Mouse (Mus musculus): ENCODE data around the gene Smim8. TPM values are rescaled to one million over a fixed set of nuclear protein-coding genes. Genes with fewer than 3 reads are reported as not detected.
"Not testable (repeated sequence)": the region's sequence is repeated elsewhere in the genome, so short reads cannot be mapped to it uniquely, and the experiment has no call there.

The Smim8 gene
- polyA plus RNA-seq, 1 experiment from 2014 or later = 52.0 TPM

DNA sequence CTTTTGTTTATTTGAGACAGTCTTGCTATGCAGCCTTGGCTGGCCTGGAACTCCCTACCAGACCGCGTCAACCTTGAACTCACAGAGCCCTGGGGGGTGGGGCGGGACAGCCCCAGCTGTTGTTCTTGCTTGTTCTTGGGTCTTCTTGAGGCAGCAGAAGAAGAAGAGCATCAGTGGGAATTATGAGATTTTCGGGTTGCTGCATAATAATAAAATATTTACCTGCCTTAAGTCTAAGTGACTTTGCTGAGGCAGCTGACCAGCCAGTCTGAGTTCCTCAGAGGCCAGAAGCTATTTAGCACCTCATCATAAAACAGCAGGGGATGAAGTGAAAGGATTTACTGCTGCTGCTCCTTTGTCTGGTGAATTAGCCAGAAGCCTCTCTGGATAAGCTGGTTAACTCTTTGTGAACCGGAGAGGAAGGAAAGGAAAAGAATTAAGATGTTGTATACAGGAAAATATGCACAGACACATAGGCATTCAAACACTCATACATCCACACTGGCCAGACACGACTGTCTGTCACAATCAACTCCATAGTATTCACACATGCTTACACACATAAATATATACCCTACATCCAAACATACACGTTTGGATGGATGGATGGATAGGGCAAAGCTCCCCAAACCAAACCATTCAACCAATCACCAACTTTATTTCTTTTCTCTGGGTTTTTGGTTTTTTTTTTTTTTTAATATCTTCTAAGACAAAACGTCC lies 6.4 kb downstream of the Smim8 start:
- H3K27ac ChIP-seq (replicated peaks) = no peak overlapping the region
- H3K36me3 ChIP-seq = peaks cover 10% of the 10 kb centered on the region; the same call in 1 of the 2 replicates
- H3K27me3 ChIP-seq = no peaks in the 10 kb centered on the region
- no peak overlapping the region for H3K4me3 ChIP-seq (replicated peaks)
- ATAC-seq (ENCODE audit: insufficient number of reproducible peaks, low FRiP score, low TSS enrichment, low read depth) = no peak
- WGBS = 17% methylated on average over 8 of the region's 8 CpGs
- H3K9ac ChIP-seq = no peak overlapping the region
- H3K4me2 ChIP-seq (replicated peaks) = no peak overlapping the region
- H3K4me1 ChIP-seq = 0 out of 2 replicates have a peak, but pooled peaks cover 4% of the 10 kb centered on the region
- no peaks in the 10 kb centered on the region for H3K9me3 ChIP-seq (replicated peaks)

DNA sequence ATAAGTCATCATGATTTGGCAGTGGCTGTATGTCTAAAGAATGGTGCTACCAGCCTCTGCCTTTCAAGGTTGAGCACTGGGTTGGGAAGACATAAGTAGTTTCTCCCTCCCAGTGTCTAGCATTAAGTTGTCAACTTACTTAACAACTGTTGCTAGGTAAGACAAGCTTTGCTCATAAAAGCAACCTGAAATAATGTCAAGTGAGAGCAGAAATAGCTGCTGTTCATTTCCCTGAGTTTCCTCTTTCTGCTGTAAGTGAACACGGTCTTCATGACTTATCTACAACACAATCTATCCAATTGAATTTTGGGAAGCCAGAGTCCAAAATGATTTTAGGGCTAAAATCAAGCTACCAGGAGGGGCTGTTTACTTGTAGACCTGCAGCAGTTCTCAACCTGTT lies 22.1 kb downstream of the Smim8 start, which contains the start of gene Gm136:
TSS of gene Gm136 (minus strand) at position 101 of the 400 bp plus-strand sequence.
- no peaks in the 10 kb centered on the region for H3K36me3 ChIP-seq
- H3K4me2 ChIP-seq (replicated peaks) = no peak within 1 kb of the TSS
- H3K27me3 ChIP-seq = no peaks in the 10 kb centered on the region
- no peak within 1 kb of the TSS for H3K9ac ChIP-seq
- H3K9me3 ChIP-seq (replicated peaks) = no peaks in the 10 kb centered on the region
- WGBS = 78% methylated on average over 1 of the region's 1 CpGs
- no peaks in the 10 kb centered on the region for H3K4me1 ChIP-seq
- no peak for ATAC-seq (ENCODE audit: insufficient number of reproducible peaks, low FRiP score, low TSS enrichment, low read depth)
- no peak within 1 kb of the TSS for H3K27ac ChIP-seq (replicated peaks)
- no peak within 1 kb of the TSS for H3K4me3 ChIP-seq (replicated peaks)

DNA sequence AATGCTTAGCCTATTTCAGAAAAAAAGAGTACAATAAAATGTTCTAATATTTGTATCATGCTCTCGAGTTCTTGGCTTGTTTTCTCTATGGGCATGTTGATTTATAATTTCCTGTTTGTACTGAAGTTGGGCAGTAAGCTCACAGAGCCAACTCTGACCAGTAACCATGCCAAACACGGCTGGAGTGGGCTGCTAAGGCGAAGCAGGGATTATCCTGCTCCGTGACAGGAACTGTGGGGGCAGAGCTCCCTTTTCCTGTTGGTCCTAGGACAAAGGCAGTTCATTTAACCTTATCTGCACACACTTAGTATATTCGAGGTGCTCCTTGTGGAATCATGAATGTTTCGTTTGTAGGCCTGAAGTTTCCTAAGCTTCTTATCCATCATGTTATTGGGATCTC lies 29.0 kb downstream of the Smim8 start:
- Histone ChIP-seq H3K36me3 (no peaks in the 10 kb centered on the region), H3K9ac (no peak overlapping the region), H3K27me3 (no peaks in the 10 kb centered on the region), H3K4me1 (no peaks in the 10 kb centered on the region), H3K9me3 (replicated peaks) (no peaks in the 10 kb centered on the region), H3K4me3 (replicated peaks) (no peak overlapping the region), H3K27ac (replicated peaks) (no peak overlapping the region), H3K4me2 (replicated peaks) (no peak overlapping the region)
- 58% methylated on average over 6 of the region's 6 CpGs for WGBS
- no peak for ATAC-seq (ENCODE audit: insufficient number of reproducible peaks, low FRiP score, low TSS enrichment, low read depth)

DNA sequence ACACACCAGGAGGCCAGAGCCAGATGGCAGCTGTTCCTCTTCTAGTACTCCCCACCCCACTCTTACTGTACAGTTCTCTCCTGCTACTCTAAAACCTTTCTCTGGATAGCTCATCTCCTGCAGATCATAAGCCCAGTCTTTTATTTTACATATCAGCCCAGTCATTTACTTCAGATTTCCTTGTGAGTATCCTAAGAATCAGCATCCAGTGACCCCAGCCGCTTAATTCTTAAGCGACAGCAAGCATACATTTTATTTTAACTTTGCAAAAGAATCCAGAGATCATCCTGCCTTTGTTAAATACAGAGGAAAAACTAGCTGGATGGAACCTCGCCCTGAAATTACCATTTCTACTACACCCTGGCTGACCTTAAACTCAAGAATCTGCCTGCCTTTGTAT lies 43.8 kb downstream of the Smim8 start:
- H3K27ac ChIP-seq (replicated peaks) = no peak overlapping the region
- no peak overlapping the region for H3K4me2 ChIP-seq (replicated peaks)
- H3K4me3 ChIP-seq (replicated peaks) = no peak overlapping the region
- peaks cover 8% of the 10 kb centered on the region for H3K4me1 ChIP-seq
- no peaks in the 10 kb centered on the region for H3K9me3 ChIP-seq (replicated peaks)
- H3K36me3 ChIP-seq = no peaks in the 10 kb centered on the region
- WGBS = 68% methylated on average over 3 of the region's 3 CpGs
- H3K9ac ChIP-seq = no peak overlapping the region
- ATAC-seq (ENCODE audit: insufficient number of reproducible peaks, low FRiP score, low TSS enrichment, low read depth) = no peak
- H3K27me3 ChIP-seq = 0 out of 2 replicates have a peak, but pooled peaks cover 8% of the 10 kb centered on the region

DNA sequence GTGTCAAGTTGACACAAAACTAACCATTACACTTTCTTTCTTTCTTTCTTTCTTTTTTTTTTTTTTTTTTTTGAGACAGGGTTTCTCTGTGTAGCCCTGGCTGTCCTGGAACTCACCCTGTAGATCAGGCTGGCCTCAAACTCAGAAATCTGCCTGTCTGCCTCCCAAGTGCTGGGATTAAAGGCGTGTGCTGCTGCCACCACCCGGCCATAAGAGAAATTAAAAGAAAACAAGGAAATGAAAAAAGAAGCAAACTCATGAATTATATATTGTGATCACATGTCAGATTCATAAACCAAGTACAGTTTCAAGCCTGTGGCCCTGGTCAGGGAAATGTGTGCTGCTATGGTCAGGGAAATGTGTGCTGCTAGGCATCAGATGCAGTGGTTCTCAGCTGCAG lies 44.8 kb downstream of the Smim8 start:
- not testable (repeated sequence) for H3K27ac ChIP-seq (replicated peaks); H3K9ac ChIP-seq; H3K9me3 ChIP-seq (replicated peaks); H3K4me2 ChIP-seq (replicated peaks); H3K36me3 ChIP-seq; ATAC-seq (ENCODE audit: insufficient number of reproducible peaks, low FRiP score, low TSS enrichment, low read depth); H3K4me3 ChIP-seq (replicated peaks); H3K27me3 ChIP-seq; H3K4me1 ChIP-seq
- 20% methylated on average over 2 of the region's 2 CpGs for WGBS

DNA sequence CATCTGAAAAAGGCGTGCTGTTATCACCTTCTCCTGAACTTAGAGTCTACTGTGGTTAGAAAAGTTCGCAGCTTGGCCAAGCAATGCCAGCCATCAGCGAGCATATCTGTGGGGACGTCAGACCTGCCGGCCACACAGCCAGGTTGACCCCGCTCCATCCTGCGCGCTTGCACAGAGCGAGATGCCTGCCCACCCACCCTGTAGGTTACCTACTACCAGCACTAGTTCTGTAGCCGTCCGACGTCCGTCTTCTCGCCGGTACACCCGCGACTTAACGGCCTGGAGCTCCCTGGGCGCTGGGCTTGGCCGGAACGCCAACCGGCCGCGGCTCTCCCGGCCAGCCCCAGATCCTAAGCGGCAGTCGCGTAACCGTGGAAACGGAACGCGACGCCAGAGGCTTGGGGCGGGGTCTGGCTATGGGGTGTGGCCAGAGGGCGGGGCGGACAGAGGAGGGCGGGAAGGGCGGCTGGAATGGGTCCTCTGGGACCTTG lies 48.3 kb downstream of the Smim8 start, which contains the start of gene Cfap206:
TSS of gene Cfap206 (minus strand) at position 356 of the 491 bp plus-strand sequence.
- peak; percentile 87 for ATAC-seq (ENCODE audit: insufficient number of reproducible peaks, low FRiP score, low TSS enrichment, low read depth)

DNA sequence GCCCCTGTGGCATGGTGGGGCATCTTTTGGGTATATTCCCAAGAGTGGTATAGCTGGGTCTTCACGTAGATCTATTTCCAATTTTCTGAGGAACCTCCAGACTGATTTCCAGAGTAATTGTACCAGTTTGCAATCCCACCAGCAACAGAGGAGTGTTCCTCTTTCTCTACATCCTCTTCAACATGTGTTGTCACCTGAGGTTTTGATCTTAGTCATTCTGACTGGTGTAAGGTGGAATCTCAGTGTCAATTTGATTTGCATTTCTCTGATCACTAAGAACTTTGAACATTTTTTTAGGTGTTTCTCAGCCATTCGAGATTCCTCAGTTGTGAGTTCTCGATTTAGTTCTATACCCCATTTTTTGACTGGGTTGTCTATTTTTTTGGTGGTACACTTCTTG lies 52.5 kb downstream of the Smim8 start:
- H3K9me3 ChIP-seq (replicated peaks); H3K4me2 ChIP-seq (replicated peaks); H3K4me1 ChIP-seq; H3K27ac ChIP-seq (replicated peaks); ATAC-seq (ENCODE audit: insufficient number of reproducible peaks, low FRiP score, low TSS enrichment, low read depth); H3K27me3 ChIP-seq; H3K4me3 ChIP-seq (replicated peaks); H3K9ac ChIP-seq; H3K36me3 ChIP-seq: not testable (repeated sequence)
- 87% methylated on average over 3 of the region's 3 CpGs for WGBS

More for the DNA sequence above, 48.3 kb downstream of the Smim8 start, which contains the start of gene Cfap206:
- H3K27me3 ChIP-seq = 0 out of 2 replicates have a peak, but pooled peaks cover 8% of the 10 kb centered on the region
- peaks cover 8% of the 10 kb centered on the region for H3K4me1 ChIP-seq
- no peaks in the 10 kb centered on the region for H3K36me3 ChIP-seq
- peak within 1 kb of the TSS; percentile 51 for H3K4me3 ChIP-seq (replicated peaks)
- peak within 1 kb of the TSS; percentile 91 for H3K4me2 ChIP-seq (replicated peaks)
- H3K9ac ChIP-seq = no peak within 1 kb of the TSS
- H3K27ac ChIP-seq (replicated peaks) = no peak within 1 kb of the TSS
- H3K9me3 ChIP-seq (replicated peaks) = no peaks in the 10 kb centered on the region
- WGBS = under 1% methylated on average over 38 of the region's 38 CpGs

DNA sequence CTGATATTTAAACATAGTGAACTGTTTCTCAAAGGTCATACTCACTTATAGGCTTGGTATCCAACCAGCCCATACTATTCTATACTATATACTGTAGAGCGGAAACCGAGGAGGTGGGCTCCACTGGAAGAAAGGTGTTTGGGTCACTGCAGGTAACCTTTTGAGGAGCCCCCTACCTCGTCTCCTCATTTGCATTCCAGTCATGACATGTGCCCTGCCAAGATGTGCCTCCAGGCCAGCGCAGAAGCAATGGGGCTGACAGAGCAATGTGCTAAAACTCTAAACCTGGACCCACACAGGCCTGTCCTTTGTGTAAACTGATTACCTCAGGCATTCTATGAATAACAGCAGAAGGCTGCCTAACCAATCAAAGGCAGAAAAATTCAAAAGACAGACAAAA lies 53.9 kb downstream of the Smim8 start:
- Histone ChIP-seq H3K27me3 (no peaks in the 10 kb centered on the region), H3K36me3 (no peaks in the 10 kb centered on the region), H3K9ac (no peak overlapping the region), H3K4me2 (replicated peaks) (no peak overlapping the region), H3K27ac (replicated peaks) (no peak overlapping the region), H3K4me3 (replicated peaks) (no peak overlapping the region), H3K9me3 (replicated peaks) (0 out of 2 replicates have a peak, but pooled peaks cover 5% of the 10 kb centered on the region), H3K4me1 (no peaks in the 10 kb centered on the region)
- WGBS = 45% methylated on average over 4 of the region's 4 CpGs
- ATAC-seq (ENCODE audit: insufficient number of reproducible peaks, low FRiP score, low TSS enrichment, low read depth) = no peak

- Histone ChIP-seq H3K4me2 (replicated peaks) (no peak overlapping the region), H3K9ac (no peak overlapping the region), H3K4me3 (replicated peaks) (no peak overlapping the region), H3K4me1 (no peaks in the 10 kb centered on the region), H3K36me3 (no peaks in the 10 kb centered on the region), H3K27ac (replicated peaks) (no peak overlapping the region), H3K9me3 (replicated peaks) (0 out of 2 replicates have a peak, but pooled peaks cover 5% of the 10 kb centered on the region), H3K27me3 (no peaks in the 10 kb centered on the region)
- no peak for ATAC-seq (ENCODE audit: insufficient number of reproducible peaks, low FRiP score, low TSS enrichment, low read depth)
- 60% methylated on average over 4 of the region's 4 CpGs for WGBS
These were observed 55.0 kb downstream of the Smim8 start for GRCm38 (mm10) chr4:34723186-34723585.

DNA sequence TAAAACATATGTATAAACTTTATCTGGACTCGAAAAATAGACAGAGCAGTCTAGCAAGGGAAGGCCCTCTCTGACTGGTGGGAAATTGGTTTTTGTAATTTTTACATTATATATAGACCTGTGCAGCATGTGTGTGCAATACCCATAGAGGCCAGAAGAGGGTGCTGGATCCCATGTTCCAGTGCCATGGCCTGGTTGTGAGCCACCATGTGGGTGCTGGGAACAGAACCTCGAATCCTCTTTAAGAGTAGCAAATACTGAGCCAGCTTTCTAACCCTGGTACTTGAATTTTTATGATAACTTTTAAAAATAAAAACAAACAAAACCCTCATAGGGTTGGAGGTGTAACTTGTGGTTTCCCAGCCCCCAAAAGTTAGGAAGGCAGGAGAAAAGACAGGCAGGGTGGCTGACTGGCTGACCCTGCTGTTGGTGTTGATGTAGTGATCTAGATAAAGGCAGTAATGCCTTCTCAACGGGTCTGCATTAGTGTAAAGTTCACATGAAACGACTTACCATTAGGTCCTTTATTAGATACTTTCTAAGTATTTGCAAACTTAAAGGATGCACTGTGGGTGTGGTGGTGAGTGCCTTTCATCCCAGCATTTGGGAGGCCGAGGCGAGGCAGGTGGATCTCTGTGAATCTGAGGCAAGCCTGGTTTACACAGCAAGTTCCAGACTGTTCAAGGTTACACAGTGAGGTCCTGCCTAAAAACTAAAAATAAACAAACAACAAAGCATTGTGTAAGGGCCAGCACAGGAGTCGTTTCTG lies 57.9 kb downstream of the Smim8 start:
- Histone ChIP-seq H3K9me3 (replicated peaks) (0 out of 2 replicates have a peak, but pooled peaks cover 5% of the 10 kb centered on the region), H3K4me1 (no peaks in the 10 kb centered on the region)

DNA sequence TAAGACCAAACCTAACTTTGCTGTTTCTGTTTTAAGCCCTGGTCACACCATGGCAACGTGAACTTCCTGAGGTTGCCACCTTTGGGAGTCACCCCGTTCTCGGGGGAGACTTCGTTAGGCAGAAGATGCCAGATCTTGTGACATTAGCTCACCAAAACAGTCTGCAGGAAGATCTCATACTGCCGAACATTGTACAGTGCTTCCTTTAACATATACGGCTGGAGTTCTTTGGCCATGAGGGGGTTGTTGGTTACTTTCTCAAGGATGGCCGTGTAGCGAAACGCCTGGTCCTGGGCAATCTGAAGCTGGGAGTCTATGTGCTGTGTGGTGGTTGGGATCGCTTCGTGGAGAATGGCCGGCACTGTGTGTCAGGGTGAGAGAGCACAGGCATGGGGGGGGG lies 58.8 kb downstream of the Smim8 start:
- Histone ChIP-seq H3K4me3 (replicated peaks) (no peak overlapping the region), H3K9ac (no peak overlapping the region), H3K4me1 (no peaks in the 10 kb centered on the region), H3K27ac (replicated peaks) (no peak overlapping the region), H3K36me3 (no peaks in the 10 kb centered on the region), H3K4me2 (replicated peaks) (no peak overlapping the region), H3K9me3 (replicated peaks) (0 out of 2 replicates have a peak, but pooled peaks cover 5% of the 10 kb centered on the region), H3K27me3 (no peaks in the 10 kb centered on the region)
- no peak for ATAC-seq (ENCODE audit: insufficient number of reproducible peaks, low FRiP score, low TSS enrichment, low read depth)
- WGBS = 97% methylated on average over 12 of the region's 12 CpGs

More for the DNA sequence above, 57.9 kb downstream of the Smim8 start:
- no peak overlapping the region for H3K9ac ChIP-seq
- no peak for ATAC-seq (ENCODE audit: insufficient number of reproducible peaks, low FRiP score, low TSS enrichment, low read depth)
- WGBS = 85% methylated on average over 7 of the region's 7 CpGs
- H3K27me3 ChIP-seq = no peaks in the 10 kb centered on the region
- no peak overlapping the region for H3K27ac ChIP-seq (replicated peaks)
- H3K4me3 ChIP-seq (replicated peaks) = no peak overlapping the region
- H3K4me2 ChIP-seq (replicated peaks) = no peak overlapping the region
- no peaks in the 10 kb centered on the region for H3K36me3 ChIP-seq

Measured in embryonic facial prominence, embryonic 15.5 days (tissue).